Mouse (Mus musculus): ENCODE results near the gene Omd. TPM values are rescaled to one million over a fixed set of nuclear protein-coding genes. Genes with fewer than 3 reads are reported as not detected.

Omd gene
- 0.85 and 1.1 TPM in 2 replicates for polyA plus RNA-seq (2015; fragmentation: Nextera tagmentation; extraction: Ambion mirVana)

- peak within 1 kb of the TSS; percentile 87 for H3K27ac ChIP-seq (ENCODE audit: low read length)
- H3K9ac ChIP-seq (ENCODE audit: low read length) = no peak within 1 kb of the TSS
- peak within 1 kb of the TSS; percentile 24; the same call in 1 of the 2 replicates for H3K4me2 ChIP-seq (ENCODE audit: low read depth, low read length)
- no peaks in the 10 kb centered on the region for H3K36me3 ChIP-seq (ENCODE audit: control insufficient read depth, insufficient read depth, low read length)
- H3K9me3 ChIP-seq (replicated peaks; ENCODE audit: control insufficient read depth, low read length) = no peaks in the 10 kb centered on the region
- WGBS = 41% methylated on average over 8 of the region's 8 CpGs
- H3K27me3 ChIP-seq (ENCODE audit: control insufficient read depth, insufficient read depth, low read length) = no peaks in the 10 kb centered on the region
- H3K4me3 ChIP-seq (replicated peaks; ENCODE audit: low read length) = no peak within 1 kb of the TSS
- ATAC-seq (ENCODE audit: insufficient read depth, low FRiP score) = peak; percentile 60
- peaks cover 9% of the 10 kb centered on the region; the same call in 1 of the 2 replicates for H3K4me1 ChIP-seq (ENCODE audit: control insufficient read depth, insufficient read depth, low read length)
Observed at GRCm38 (mm10) chr13:49581541-49582530, at the start of gene Omd. TSS of gene Omd (plus strand) at chr13:49582462.

GRCm38 (mm10) chr13:49536946-49537345 is 45.3 kb upstream of the Omd start:
- Histone ChIP-seq H3K4me2 (ENCODE audit: low read depth, low read length) (no peak overlapping the region), H3K4me1 (ENCODE audit: control insufficient read depth, insufficient read depth, low read length) (no peaks in the 10 kb centered on the region), H3K27ac (ENCODE audit: low read length) (no peak overlapping the region), H3K9me3 (replicated peaks; ENCODE audit: control insufficient read depth, low read length) (no peaks in the 10 kb centered on the region), H3K4me3 (replicated peaks; ENCODE audit: low read length) (no peak overlapping the region), H3K27me3 (ENCODE audit: control insufficient read depth, insufficient read depth, low read length) (no peaks in the 10 kb centered on the region), H3K36me3 (ENCODE audit: control insufficient read depth, insufficient read depth, low read length) (no peaks in the 10 kb centered on the region), H3K9ac (ENCODE audit: low read length) (no peak overlapping the region)
- WGBS = 90% methylated on average over 1 of the region's 1 CpGs
- no peak for ATAC-seq (ENCODE audit: insufficient read depth, low FRiP score)

- Histone ChIP-seq H3K4me2 (ENCODE audit: low read depth, low read length) (no peak overlapping the region), H3K4me3 (replicated peaks; ENCODE audit: low read length) (no peak overlapping the region), H3K27me3 (ENCODE audit: control insufficient read depth, insufficient read depth, low read length) (no peaks in the 10 kb centered on the region), H3K9ac (ENCODE audit: low read length) (no peak overlapping the region), H3K36me3 (ENCODE audit: control insufficient read depth, insufficient read depth, low read length) (no peaks in the 10 kb centered on the region), H3K27ac (ENCODE audit: low read length) (peak overlapping the region; percentile 57), H3K9me3 (replicated peaks; ENCODE audit: control insufficient read depth, low read length) (no peaks in the 10 kb centered on the region), H3K4me1 (ENCODE audit: control insufficient read depth, insufficient read depth, low read length) (peaks cover 2% of the 10 kb centered on the region; the same call in 1 of the 2 replicates)
- 59% methylated on average over 1 of the region's 1 CpGs for WGBS
- ATAC-seq (ENCODE audit: insufficient read depth, low FRiP score) = no peak
Observed at GRCm38 (mm10) chr13:49538693-49539092, 43.6 kb upstream of the Omd start.

GRCm38 (mm10) chr13:49544279-49544678 is 38.0 kb upstream of the Omd start, which contains the start of gene Aspn:
TSS of gene Aspn (plus strand) at chr13:49544443.
- Histone ChIP-seq H3K27me3 (ENCODE audit: control insufficient read depth, insufficient read depth, low read length) (no peaks in the 10 kb centered on the region), H3K4me1 (ENCODE audit: control insufficient read depth, insufficient read depth, low read length) (peaks cover 5% of the 10 kb centered on the region; the same call in 1 of the 2 replicates), H3K27ac (ENCODE audit: low read length) (peak within 1 kb of the TSS; percentile 72), H3K36me3 (ENCODE audit: control insufficient read depth, insufficient read depth, low read length) (no peaks in the 10 kb centered on the region), H3K4me3 (replicated peaks; ENCODE audit: low read length) (peak within 1 kb of the TSS; percentile 25), H3K4me2 (ENCODE audit: low read depth, low read length) (peak within 1 kb of the TSS; percentile 35; the same call in 1 of the 2 replicates), H3K9ac (ENCODE audit: low read length) (no peak within 1 kb of the TSS), H3K9me3 (replicated peaks; ENCODE audit: control insufficient read depth, low read length) (no peaks in the 10 kb centered on the region)
- 37% methylated on average over 3 of the region's 3 CpGs for WGBS
- peak; percentile 76; the same call in 1 of the 2 replicates for ATAC-seq (ENCODE audit: insufficient read depth, low FRiP score)

- Histone ChIP-seq H3K36me3 (ENCODE audit: control insufficient read depth, insufficient read depth, low read length) (no peaks in the 10 kb centered on the region), H3K4me1 (ENCODE audit: control insufficient read depth, insufficient read depth, low read length) (peaks cover 5% of the 10 kb centered on the region; the same call in 1 of the 2 replicates), H3K27me3 (ENCODE audit: control insufficient read depth, insufficient read depth, low read length) (no peaks in the 10 kb centered on the region), H3K9me3 (replicated peaks; ENCODE audit: control insufficient read depth, low read length) (no peaks in the 10 kb centered on the region), H3K4me3 (replicated peaks; ENCODE audit: low read length) (peak overlapping the region; percentile 25), H3K9ac (ENCODE audit: low read length) (no peak overlapping the region), H3K27ac (ENCODE audit: low read length) (peak overlapping the region; percentile 72), H3K4me2 (ENCODE audit: low read depth, low read length) (peak overlapping the region; percentile 35)
- peak; percentile 88 for ATAC-seq (ENCODE audit: insufficient read depth, low FRiP score)
- WGBS = 25% methylated on average over 3 of the region's 3 CpGs
Observed at GRCm38 (mm10) chr13:49545646-49546045, 36.6 kb upstream of the Omd start.

- H3K4me1 ChIP-seq (ENCODE audit: control insufficient read depth, insufficient read depth, low read length) = peaks cover 5% of the 10 kb centered on the region; the same call in 1 of the 2 replicates
- H3K9ac ChIP-seq (ENCODE audit: low read length) = no peak overlapping the region
- no peak for ATAC-seq (ENCODE audit: insufficient read depth, low FRiP score)
- peak overlapping the region; percentile 72 for H3K27ac ChIP-seq (ENCODE audit: low read length)
- no peaks in the 10 kb centered on the region for H3K27me3 ChIP-seq (ENCODE audit: control insufficient read depth, insufficient read depth, low read length)
- H3K4me3 ChIP-seq (replicated peaks; ENCODE audit: low read length) = peak overlapping the region; percentile 16; the same call in 1 of the 2 replicates
- H3K36me3 ChIP-seq (ENCODE audit: control insufficient read depth, insufficient read depth, low read length) = no peaks in the 10 kb centered on the region
- H3K9me3 ChIP-seq (replicated peaks; ENCODE audit: control insufficient read depth, low read length) = no peaks in the 10 kb centered on the region
- peak overlapping the region; percentile 35 for H3K4me2 ChIP-seq (ENCODE audit: low read depth, low read length)
- WGBS = 44% methylated on average over 1 of the region's 1 CpGs
Observed at GRCm38 (mm10) chr13:49546517-49546916, 35.7 kb upstream of the Omd start.

- peak overlapping the region; percentile 31; the same call in 1 of the 2 replicates for H3K4me2 ChIP-seq (ENCODE audit: low read depth, low read length)
Observed at GRCm38 (mm10) chr13:49547563-49548150, 34.6 kb upstream of the Omd start.

GRCm38 (mm10) chr13:49549616-49550015 is 32.6 kb upstream of the Omd start:
- no peaks in the 10 kb centered on the region; the same call in 1 of the 2 replicates for H3K4me1 ChIP-seq (ENCODE audit: control insufficient read depth, insufficient read depth, low read length)
- no peaks in the 10 kb centered on the region for H3K27me3 ChIP-seq (ENCODE audit: control insufficient read depth, insufficient read depth, low read length)
- no peak overlapping the region for H3K4me3 ChIP-seq (replicated peaks; ENCODE audit: low read length)
- no peak overlapping the region for H3K4me2 ChIP-seq (ENCODE audit: low read depth, low read length)
- H3K9me3 ChIP-seq (replicated peaks; ENCODE audit: control insufficient read depth, low read length) = no peaks in the 10 kb centered on the region
- 80% methylated on average over 3 of the region's 3 CpGs for WGBS
- no peak overlapping the region for H3K27ac ChIP-seq (ENCODE audit: low read length)
- no peaks in the 10 kb centered on the region for H3K36me3 ChIP-seq (ENCODE audit: control insufficient read depth, insufficient read depth, low read length)
- no peak overlapping the region for H3K9ac ChIP-seq (ENCODE audit: low read length)
- ATAC-seq (ENCODE audit: insufficient read depth, low FRiP score) = no peak

More at GRCm38 (mm10) chr13:49547563-49548150, 34.6 kb upstream of the Omd start:
- H3K36me3 ChIP-seq (ENCODE audit: control insufficient read depth, insufficient read depth, low read length) = no peaks in the 10 kb centered on the region
- WGBS = 61% methylated on average over 1 of the region's 1 CpGs
- H3K9ac ChIP-seq (ENCODE audit: low read length) = no peak overlapping the region
- H3K4me1 ChIP-seq (ENCODE audit: control insufficient read depth, insufficient read depth, low read length) = peaks cover 5% of the 10 kb centered on the region; the same call in 1 of the 2 replicates
- no peak overlapping the region for H3K4me3 ChIP-seq (replicated peaks; ENCODE audit: low read length)
- no peaks in the 10 kb centered on the region for H3K27me3 ChIP-seq (ENCODE audit: control insufficient read depth, insufficient read depth, low read length)
- no peaks in the 10 kb centered on the region for H3K9me3 ChIP-seq (replicated peaks; ENCODE audit: control insufficient read depth, low read length)
- peak overlapping the region; percentile 72 for H3K27ac ChIP-seq (ENCODE audit: low read length)
- ATAC-seq (ENCODE audit: insufficient read depth, low FRiP score) = no peak
